Mouse (Mus musculus): Measurements from ENCODE around the gene Lrrc20. TPM values are rescaled to one million over a fixed set of nuclear protein-coding genes. Genes with fewer than 3 reads are reported as not detected.
"Not testable (repeated sequence)": the region's sequence is repeated elsewhere in the genome, so short reads cannot be mapped to it uniquely, and the experiment has no call there.

Gene Lrrc20
- total RNA-seq, 2 experiments from 2014 or later, result 23.2 to 25.2 TPM

- DNase-seq (ENCODE audit: low spot score in 2 of 2), result no peak
Measured at GRCm38 (mm10) chr10:61564408-61564807, 88.8 kb downstream of the Lrrc20 start.

GRCm38 (mm10) chr10:61570181-61570580, 94.6 kb downstream of the Lrrc20 start:
- DNase-seq (ENCODE audit: low spot score in 2 of 2), result peak in 1 of 2 experiments; percentile 27

- no peak for DNase-seq (ENCODE audit: low spot score in 2 of 2)
Measured at GRCm38 (mm10) chr10:61572126-61572525, 96.5 kb downstream of the Lrrc20 start.

DNA sequence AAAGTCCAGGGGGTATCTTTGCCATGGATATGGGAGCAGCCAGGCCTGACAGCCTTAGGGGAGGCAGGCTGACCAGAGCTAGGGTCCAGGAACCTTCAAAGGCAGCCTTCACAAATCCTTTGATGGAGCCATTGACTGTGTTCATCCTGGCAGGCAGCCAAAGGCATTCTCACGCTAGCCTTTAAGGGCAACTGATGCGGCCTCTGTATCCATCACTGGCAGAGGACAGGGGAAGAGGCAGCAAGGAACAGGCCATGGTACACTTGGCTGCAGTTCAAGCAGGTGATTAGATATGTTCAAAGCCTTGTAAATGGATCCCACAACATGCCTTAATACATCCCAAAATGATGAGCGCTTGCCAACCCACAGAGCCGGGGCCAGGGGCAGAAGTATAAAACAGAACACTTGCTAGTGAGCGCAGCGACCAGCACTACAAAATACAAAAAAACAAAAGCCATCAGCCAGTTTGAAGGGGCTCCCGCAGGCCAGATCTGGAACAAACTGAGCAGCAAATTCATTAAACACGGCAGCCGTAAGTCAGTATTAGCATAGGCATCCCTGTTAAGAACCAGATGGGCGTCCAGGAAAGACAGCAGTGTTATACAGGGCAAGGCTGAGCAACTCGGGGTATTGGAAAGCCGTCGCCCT, 100.6 kb downstream of the Lrrc20 start:
- DNase-seq (ENCODE audit: low spot score in 2 of 2), result no peak

GRCm38 (mm10) chr10:61587241-61587849, 111.7 kb downstream of the Lrrc20 start:
- DNase-seq (ENCODE audit: low spot score in 2 of 2), result no peak

DNA sequence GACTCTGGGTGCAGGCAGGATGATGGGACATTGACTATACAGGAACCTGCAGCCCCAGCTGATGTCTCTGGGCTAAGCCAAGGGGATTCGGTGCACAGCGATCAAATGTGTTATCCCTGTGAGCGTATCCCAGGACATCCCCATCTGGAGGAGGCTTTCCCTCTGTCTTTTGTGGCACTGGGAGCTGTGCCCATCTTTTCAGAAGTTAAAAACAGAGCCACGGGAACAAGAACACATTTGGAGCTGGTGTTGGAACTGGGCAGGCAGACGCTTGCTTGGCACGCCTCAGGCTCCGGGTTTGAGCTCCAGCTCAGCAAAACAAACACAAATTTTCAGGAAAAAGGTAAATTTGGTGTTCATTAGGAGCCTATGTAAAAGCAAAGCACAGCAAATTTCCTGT, 122.4 kb downstream of the Lrrc20 start:
- peak in 1 of 2 experiments; percentile 67 for DNase-seq (ENCODE audit: low spot score in 2 of 2)

- no peak for DNase-seq (ENCODE audit: low spot score in 2 of 2)
Measured at GRCm38 (mm10) chr10:61599556-61600114, 124.0 kb downstream of the Lrrc20 start.

DNA sequence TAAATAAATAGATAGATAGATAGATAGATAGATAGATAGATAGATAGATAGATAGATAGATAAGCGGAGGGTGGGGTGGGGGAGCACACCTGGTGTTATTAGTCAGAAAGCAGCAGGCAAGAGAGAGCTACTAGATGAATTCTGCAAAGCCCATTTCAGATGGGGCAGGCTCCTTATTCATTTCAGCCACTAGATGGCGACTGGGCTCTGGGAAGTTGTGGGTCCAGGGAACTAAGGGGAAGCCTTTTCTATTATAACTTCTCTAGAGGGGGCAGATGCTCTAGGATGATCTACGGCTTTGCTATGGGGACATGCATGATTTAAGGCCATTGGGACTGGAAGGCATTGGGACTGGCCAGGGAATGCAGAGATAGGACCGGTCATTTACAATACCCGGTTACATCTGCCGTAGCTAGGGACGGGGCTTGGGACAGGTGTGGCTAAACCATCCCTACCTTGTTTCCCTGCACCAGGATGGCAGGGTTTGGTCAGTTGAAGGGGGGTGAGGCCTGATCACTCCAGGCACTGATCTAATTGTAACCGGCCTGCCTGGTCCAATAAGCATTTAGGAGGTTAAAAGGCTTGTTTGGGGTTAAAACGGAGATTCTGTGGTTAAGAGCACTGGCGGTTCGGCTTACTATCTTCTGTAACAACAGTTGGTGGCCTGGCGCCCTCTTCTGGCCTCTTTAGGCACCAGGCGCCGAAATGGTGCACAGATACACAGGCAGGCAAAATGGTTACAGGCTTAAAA, 126.9 kb downstream of the Lrrc20 start:
- DNase-seq (ENCODE audit: low spot score in 2 of 2), result peak in 1 of 2 experiments; percentile 72

DNA sequence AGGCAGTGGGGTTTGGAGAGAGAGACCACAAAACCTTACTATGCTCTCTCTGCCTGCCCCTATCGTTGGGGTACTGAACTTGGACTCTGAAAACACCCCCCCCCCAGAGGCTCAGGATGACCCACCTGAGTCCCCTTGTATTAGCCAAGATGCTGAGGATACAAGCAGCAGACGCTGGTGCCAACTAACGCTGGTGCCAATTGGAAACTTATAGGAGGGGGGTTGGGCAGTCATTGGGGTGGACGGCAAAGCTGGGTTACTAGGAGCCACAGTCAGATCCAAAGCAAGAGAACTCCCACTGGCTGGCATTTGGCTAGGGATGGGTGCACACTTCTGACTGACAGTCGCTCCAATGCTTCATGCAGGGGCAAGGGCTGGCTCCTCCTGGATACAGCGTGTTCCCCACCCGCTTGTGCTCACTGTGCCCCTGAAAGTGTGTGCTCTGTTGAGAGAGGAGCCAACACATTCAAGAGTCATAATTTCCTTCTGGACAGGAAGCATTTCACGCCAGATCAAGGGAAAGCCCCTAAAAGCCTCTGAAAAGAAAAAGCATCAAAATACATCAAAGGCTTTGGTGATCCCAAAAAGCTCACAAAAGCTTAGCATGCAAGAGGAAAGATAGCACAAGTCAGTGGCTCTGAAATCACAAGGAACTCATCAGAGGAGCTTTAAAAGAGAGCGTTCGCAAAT, 128.9 kb downstream of the Lrrc20 start:
- DNase-seq (ENCODE audit: low spot score in 2 of 2), result no peak

- not testable (repeated sequence) for DNase-seq (ENCODE audit: low spot score in 2 of 2)
Measured at GRCm38 (mm10) chr10:61605381-61605780, 129.8 kb downstream of the Lrrc20 start.

DNA sequence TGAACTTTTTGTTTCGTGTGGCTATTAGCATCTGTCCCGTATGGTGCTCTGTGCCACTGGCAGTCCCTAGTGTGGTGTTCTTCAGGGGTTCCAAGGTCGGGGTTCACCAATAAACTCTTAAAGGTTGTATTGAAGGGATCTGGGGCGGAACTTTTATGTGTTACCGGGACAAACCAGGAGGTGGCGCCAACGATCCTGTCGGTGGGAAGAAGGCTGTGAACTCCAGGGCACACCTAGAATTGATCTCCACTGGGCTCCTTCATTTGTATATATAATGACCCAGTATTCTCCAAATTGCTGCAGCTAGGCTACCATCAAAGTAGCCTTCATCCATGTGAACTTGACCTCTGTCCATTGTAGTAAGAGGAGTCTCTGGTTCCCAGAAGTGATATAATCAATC, 130.2 kb downstream of the Lrrc20 start:
- DNase-seq (ENCODE audit: low spot score in 2 of 2), result peak in 1 of 2 experiments; percentile 55

DNA sequence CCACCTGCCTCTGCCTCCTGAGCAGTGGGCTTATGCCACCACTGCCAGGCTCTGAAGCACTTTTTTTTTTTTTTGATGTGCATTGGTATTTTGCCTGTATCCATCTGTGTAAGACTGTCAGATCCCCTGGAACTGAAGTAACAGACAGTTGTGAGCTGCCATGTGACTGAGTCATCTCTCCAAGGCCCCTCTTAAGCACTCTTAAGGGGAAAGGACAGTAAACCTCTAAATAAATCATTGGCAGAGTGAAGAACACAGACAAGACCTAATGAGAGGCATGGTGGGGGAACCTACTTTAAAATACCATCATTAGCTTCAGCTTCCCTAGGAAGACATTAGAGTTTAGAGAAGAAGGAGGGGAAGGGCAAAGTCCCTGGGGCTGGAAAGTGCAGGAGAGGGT, 132.6 kb downstream of the Lrrc20 start:
- DNase-seq (ENCODE audit: low spot score in 2 of 2), result no peak

- no peak for DNase-seq (ENCODE audit: low spot score in 2 of 2)
Measured at GRCm38 (mm10) chr10:61610650-61611235, 135.1 kb downstream of the Lrrc20 start.

DNA sequence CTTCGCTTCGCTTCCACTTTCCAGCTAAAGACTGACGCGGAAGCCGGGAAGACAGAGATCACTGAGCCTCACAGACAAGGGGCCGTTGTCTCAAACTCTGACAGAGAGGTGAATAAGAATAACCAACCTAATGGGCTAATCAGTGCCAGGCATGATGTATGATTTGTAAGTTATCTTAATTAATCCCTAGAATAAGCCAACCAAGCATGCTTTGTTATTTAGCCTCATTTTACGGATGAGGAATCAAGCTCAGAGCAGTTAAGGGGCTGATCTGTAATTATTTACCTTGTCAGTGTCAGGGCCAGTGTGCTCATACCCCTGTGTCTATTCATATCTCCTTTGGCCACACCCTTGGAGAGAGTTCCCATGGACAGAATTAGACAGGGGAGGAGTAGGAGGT, 138.7 kb downstream of the Lrrc20 start:
- DNase-seq (ENCODE audit: low spot score in 2 of 2), result no peak

DNA sequence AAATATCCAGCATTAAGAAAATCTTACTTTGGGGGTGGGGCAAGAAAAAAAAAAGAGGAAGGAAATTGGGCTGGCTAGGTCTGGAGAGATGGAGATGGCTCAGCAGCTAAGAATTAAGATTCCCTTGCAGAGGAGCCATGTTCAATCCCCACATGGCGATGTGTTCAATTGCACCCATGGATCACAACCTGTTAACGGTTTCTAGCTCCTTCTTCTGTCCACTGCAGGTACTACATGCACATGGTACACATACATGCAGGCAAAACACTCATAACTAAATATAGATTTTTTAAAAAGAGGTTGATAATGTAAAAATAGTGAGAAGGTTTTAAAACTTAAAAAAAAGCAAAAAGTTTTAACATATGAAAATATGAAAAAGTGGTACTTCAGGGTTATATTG, 142.9 kb downstream of the Lrrc20 start:
- no peak for DNase-seq (ENCODE audit: low spot score in 2 of 2)

DNA sequence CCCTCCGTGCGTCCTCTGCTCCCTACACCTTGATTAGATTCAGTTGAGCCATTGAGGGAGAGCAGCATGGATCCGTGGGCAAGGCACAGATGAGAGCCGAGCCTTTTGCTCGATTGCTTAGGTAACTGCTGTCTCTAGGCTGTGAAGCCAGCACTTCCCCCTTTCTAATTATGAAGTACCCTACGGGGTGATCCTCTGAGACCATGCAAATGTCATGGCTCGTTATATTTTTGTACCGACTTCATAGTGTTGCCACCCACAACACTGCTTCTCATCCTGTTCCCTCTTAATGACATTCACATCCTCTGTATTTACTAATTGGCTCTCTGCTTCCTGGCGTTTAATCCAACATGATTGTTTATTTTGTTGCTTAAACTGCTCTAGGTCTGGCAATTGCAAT, 146.1 kb downstream of the Lrrc20 start:
- peak in 1 of 2 experiments; percentile 40 for DNase-seq (ENCODE audit: low spot score in 2 of 2)

DNA sequence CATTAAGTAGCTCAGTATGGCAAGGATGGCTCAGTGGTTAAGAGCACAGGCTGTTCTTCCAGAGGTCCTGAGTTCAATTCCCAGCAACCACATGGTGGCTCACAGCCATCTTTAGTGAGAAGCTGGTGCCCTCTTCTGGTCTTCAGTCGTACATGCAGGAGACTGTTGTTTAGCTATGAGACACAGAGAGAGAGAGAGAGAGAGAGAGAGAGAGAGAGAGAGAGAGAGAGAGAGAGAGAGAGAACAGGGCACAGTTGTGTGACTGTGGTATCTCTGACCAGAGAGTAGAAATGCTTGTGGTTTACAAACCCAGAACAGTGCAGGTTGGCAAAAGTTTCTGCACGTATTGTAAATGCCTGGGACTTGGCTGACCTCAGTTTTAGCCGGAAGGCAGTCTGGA, 148.3 kb downstream of the Lrrc20 start:
- not testable (repeated sequence) for DNase-seq (ENCODE audit: low spot score in 2 of 2)

DNA sequence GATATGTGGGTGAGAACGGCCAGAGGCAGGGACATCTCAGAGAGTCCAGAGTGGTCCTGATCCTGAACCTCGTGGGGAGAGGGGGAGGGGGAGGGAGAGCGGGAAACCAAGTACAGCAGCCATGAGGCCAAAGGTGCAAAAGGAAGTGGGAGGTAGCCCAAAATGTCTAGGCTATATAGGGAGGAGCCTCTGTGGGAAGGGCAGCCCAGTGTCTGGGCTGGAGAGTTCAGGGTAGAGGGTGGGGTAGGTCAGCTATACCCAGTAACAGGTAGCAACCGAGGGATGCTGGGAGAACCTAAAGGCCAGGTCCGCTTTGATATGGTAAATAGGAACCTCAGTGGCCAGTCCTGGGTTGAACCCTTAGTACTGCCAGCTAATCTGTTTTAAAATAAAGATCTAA, 149.2 kb downstream of the Lrrc20 start:
- no peak for DNase-seq (ENCODE audit: low spot score in 2 of 2)

- peak in 1 of 2 experiments; percentile 24 for DNase-seq (ENCODE audit: low spot score in 2 of 2)
Measured at GRCm38 (mm10) chr10:61625381-61626257, 150.0 kb downstream of the Lrrc20 start.

DNA sequence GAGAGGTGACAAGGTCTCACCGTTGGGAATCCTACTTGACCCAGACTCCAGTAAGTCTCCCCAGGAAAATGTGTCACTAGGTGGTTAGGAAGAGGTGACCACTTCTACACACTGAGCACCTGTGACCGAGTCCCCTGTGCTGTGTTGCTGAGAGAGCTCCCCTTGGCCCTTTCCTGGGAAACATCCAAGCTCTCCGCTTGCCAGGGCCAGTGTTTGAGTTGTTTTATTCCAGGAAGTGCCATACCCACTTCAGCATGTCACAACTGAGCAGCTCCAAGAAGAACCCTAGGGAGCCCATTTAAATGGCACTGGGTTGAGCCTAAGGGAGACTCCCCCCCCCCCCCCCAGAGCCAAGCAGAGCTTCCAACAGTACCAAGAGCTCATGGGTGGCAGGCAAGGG, 150.9 kb downstream of the Lrrc20 start:
- no peak for DNase-seq (ENCODE audit: low spot score in 2 of 2)
